Mouse (Mus musculus): ENCODE measurements around the gene Gm49416.

Gm49416 gene

DNA sequence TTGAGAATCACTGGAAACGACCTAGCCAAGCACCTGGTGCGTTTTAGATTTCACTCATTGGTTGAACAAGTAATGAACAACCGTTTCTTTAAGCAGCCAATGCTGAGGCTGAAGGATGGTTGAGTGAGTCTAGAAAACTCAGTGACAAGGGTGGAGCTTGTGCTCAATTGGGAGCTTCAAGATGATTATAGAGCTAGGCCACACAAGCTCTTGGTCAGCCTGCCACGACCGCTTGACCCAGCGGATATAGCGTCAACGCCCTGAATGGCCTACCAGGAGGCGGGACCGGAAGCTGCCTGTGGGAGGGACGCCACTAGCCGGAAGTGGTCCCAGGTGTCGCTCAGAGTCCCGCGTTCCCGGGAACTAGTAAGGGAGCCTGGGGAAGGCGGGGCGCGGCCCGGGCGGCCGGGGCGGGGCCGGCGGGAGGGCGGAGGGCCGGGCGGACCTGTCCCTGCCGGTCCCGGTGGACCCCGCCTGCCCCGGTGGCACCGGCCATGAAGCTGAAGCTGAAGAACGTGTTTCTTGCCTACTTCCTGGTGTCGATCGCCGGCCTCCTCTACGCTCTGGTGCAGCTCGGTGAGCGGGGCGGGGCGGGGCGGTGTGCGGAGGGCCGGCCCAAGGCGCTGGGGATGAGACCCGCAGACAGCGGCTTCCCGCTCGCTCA is 31.5 kb downstream of the Gm49416 start, which contains the start of gene B3gat3:
Gene B3gat3 (plus strand): TSS at position 302 of the 664 bp plus-strand sequence.
- peak; percentile 97 for DNase-seq (ENCODE audit: low read depth)

DNA sequence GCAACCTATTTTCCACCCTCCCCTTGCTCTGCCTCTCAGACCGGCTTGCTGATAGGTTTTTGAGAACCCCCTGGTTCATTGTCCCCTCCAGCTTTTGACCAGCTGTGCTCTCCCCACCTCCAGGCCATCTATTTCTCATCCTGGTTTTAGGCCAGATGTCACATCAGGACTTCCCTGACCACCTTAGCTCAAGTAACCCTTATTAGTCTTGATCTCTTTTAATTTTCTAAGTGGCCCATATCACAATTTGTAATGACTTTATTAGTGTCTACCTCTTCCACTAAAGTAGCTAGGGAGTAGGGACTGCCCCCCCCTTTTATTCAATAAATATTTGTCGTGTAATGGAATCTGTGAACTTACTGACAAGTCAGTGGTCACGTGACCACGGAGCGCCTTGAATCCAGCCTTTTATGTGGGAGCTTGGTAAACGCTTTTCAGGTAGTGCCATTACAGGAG is 32.1 kb downstream of the Gm49416 start:
- DNase-seq (ENCODE audit: low read depth): peak; percentile 81

- DNase-seq (ENCODE audit: low read depth): no peak
Measured at GRCm38 (mm10) chr19:8921741-8922140, 33.0 kb downstream of the Gm49416 start.

GRCm38 (mm10) chr19:8926766-8927165 is 38.0 kb downstream of the Gm49416 start:
- DNase-seq (ENCODE audit: low read depth): no peak

GRCm38 (mm10) chr19:8927891-8928525 is 39.3 kb downstream of the Gm49416 start:
- DNase-seq (ENCODE audit: low read depth): no peak

DNA sequence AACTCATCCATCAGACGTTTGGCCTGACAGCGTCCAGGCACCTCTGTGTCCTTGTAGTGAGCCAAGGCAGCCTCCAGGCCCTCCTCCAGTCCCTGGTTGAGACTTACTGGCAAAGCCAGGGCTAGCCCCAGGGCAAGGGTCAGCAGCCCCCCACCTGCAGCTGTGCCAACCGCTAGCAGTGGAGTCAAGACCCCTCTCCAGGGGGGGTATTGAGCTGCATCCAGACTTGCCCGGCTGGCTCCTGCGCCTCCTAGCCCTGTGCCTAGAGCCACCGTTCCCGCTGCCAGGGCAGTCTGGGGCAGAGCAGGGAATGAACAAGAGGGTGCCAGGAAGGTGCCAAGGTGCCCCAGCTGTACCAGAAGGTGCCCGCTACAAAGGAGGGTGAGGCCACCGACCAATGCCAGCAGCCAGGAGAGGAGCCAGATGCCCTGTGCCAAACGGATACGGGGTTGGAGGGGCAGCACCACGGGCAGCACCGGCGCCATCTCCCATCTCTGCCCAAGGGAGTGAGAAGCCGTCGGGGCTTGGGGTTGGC is 40.0 kb downstream of the Gm49416 start:
- no peak for DNase-seq (ENCODE audit: low read depth)

GRCm38 (mm10) chr19:8929224-8930088 is 40.7 kb downstream of the Gm49416 start, which contains the start of the genes Rom1 and Eml3:
TSS of gene Rom1 (minus strand) at chr19:8929356.
TSS of gene Eml3 (plus strand) at chr19:8929552.
- peak; percentile 82 for DNase-seq (ENCODE audit: low read depth)

DNA sequence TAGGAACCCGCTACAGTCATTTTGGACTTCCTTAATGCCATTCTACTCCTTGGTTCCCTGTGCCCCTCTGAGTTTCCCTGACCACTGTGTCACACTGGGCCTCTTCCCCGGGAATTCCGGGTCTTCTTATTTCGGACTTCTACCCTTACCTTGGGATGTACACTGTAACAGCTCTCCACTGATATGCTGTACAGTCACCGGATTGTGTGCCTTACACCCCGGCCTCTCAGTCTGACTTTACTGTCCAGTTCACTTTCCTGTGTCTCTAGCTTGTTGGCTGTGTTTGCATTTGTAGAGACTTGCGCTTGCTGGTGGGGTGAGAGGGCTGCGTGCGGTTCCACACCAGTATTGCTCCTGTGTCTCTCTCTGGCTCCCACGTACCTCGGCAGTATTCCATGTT is 41.4 kb downstream of the Gm49416 start:
- peak; percentile 44 for DNase-seq (ENCODE audit: low read depth)

DNA sequence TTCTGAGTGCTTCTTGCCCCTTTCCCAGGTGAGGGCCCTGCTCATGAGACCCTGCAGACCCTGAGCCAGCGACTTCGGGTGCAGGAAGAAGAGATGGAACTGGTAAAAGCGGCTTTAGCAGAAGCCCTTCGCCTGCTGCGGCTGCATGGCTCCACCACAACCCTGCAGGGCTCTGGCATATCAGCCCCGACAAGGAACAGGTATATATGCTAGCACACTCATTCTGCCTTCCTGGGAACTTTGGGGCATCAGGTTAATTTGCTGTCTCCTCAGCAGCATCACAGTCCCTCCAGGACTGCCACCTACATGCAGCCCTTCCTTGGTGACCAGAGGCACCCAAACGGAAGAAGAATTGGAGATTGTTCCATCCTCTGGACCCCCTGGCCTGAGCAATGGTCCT is 42.0 kb downstream of the Gm49416 start:
- DNase-seq (ENCODE audit: low read depth): no peak

GRCm38 (mm10) chr19:8936736-8937135 is 48.0 kb downstream of the Gm49416 start:
- no peak for DNase-seq (ENCODE audit: low read depth)

DNA sequence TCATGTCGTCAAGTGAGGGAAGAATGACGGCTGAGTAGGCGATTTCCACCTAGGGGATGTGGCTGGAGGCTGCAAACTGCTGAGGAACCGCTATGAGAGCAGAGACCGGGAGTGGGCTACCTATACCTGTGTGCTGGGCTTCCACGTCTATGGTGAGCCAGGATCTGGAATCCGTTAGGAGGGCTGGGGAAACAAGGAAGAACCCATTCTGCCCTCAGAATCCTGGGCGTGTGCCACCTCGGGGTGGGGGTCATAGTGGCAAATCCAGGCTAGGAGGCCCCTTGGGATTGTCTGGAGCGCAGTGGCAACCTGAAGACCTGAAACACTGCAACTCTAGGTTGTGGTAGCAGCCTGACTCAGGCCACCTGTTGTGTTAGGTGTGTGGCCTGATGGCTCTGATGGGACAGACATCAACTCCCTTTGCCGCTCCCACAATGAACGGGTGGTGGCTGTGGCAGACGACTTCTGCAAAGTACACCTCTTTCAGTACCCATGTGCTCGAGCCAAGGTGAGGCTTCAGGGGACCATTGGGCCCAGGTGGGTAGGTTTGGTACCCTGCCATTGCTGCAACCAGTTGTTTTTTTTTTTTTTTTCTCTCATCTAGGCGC is 51.9 kb downstream of the Gm49416 start:
- no peak for DNase-seq (ENCODE audit: low read depth)

DNA sequence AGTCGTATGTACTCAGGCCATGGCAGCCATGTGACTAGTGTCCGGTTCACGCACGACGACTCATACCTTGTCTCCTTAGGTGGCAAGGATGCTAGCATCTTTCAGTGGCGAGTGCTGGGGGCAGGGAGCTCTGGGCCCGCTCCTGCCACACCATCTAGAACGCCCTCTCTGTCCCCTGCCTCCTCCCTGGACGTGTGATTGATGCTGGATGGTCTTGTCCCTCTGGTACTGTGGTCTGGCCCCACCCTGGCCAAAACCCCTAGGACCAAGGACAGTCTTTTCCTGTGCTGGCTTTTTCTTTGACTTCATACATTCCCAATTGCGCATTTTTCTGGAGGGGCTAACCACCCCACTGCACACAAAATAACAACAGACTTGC is 52.4 kb downstream of the Gm49416 start:
- no peak for DNase-seq (ENCODE audit: low read depth)

DNA sequence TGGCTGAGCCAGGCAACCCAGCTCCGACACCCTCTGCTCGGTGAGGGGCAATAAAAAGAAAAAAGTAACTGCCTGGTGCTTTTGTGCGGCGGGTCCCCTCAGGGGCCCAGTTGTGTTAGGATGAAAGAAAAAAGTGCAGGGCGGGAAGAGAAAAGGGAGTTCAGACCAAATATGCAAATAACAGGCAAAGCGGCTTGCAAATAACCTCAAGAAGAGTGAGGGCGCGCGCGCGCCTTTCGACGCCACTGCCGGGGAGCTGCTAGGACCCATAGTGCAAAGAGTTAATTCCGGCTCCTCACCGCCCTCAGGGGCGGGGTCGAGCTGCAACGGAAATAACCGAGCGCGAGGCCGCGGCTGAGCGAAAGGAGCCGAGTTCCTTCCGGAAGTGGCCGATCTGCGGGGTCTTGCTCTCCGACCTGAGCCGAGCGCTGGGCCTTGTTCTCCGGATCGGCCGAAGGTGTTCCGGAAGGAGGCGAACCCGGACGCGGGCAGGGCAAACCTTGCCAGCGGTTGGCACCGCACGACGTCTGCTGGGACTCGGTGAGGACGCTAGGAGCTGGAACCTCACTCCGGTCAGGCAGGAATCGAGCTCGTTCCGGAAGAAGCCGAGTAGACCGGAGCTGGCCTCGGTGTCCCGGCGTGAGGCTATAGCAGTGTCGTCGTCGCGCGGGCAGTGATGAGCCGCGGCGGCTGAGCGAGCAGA is 52.9 kb downstream of the Gm49416 start, which contains the start of gene Mta2:
Gene Mta2 (plus strand): TSS at position 361 of the 703 bp plus-strand sequence.
- DNase-seq (ENCODE audit: low read depth): peak; percentile 99

DNA sequence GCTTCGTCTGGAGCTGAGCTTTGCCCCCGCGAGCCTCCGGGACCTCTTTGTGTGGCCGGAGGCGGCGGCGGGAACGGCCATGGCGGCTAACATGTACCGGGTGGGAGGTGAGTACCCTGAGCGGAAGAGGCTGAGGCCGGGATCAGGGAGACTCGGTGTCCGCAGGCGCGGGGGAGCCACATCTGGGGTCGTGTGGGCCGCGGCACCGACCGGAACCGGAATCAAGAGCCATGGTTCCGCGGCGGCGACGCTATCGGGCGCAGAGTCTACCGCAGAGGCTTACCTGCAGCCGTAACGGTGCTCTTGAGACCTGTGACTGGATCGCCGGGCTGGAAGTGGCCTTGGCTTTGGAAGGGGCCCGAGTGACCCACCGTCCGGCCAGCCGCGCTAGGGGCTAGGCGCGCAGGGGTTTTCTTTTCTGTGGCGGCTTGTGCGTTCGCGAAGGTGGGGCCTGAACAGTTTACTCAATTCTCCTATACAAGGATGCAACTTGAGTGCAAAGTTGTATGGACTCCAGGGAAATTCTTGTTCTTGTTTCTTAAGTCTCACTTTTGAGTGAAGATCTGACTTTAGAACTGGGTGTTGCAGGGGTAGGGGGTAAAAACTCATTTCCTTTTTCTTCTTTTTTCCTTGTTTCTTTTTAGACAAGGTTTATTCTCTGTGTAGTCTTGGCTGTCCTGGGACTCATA is 53.7 kb downstream of the Gm49416 start:
- DNase-seq (ENCODE audit: low read depth): peak; percentile 70

GRCm38 (mm10) chr19:8943047-8943446 is 54.3 kb downstream of the Gm49416 start:
- DNase-seq (ENCODE audit: low read depth): peak; percentile 50

DNA sequence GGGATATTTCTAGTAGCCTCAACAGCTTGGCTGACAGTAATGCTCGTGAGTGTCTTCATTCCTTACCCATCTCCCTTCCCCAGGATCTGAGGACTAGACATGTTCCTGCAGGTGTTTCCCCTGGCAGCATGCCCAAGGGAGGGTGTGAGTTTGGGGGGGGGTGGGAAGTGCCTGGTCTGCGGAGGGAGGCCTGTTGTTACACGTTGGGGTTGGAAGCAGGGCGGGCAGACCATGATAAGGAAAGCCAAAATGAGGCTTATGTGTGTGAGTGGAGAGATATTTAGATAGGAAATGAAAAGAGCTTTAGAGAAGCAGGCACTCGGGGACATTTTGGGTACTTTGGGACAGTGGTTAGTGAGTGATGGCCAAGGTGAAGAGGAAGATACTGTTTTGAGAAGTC is 55.3 kb downstream of the Gm49416 start:
- no peak for DNase-seq (ENCODE audit: low read depth)

DNA sequence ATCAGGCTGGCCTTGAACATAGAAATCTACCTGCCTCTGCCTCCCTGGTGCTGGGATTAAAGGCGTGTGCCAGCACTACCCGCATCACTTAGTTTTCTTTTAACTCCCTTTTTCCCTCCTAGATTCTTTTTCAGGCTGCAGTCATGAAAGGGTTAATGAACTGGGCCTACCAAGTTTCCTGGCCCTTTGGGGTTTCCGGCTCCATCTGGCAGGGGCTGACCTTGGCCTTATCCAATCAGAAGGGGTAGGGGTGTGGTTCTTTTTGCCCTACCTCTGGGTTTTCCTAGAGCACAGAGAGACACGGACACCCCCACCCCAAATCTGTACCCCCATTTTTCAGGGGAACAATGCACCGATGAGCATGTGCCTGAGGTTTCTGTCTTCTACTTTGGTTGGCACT is 56.0 kb downstream of the Gm49416 start:
- peak; percentile 75 for DNase-seq (ENCODE audit: low read depth)
